Mouse (Mus musculus) heart, embryonic 13.5 days (tissue): ENCODE measurements around the gene Adamts15. TPM values are rescaled to one million over a fixed set of nuclear protein-coding genes. Genes with fewer than 3 reads are reported as not detected.

ENCODE experiments used
- ATAC-seq: fragments of 200-750 bp; cut with Nextera tagmentation; 2 replicates; pipeline ENCODE4 v1.8.0; 2017; ENCODE audit warnings: moderate TSS enrichment; ENCODE audit not compliant: insufficient number of reproducible peaks, low FRiP score, low TSS enrichment; ENCODE audit errors: extremely low read depth
- H3K27ac ChIP-seq: fragments of 300-500 bp; sonication (generic); replicated peaks from 2 replicates; pipeline ENCODE4 v1.5.1; 2015; ENCODE audit warnings: moderate library complexity, mild to moderate bottlenecking, inconsistent platforms
- H3K27me3 ChIP-seq: fragments of 300-500 bp; sonication (generic); replicated peaks from 2 replicates; pipeline ENCODE4 v1.6.1; 2015; ENCODE audit warnings: mild to moderate bottlenecking, inconsistent platforms
- H3K36me3 ChIP-seq: fragments of 300-500 bp; sonication (generic); 2 replicates; pipeline ENCODE4 v1.6.1; 2015; ENCODE audit warnings: mild to moderate bottlenecking, inconsistent platforms
- H3K4me1 ChIP-seq: fragments of 300-500 bp; sonication (generic); 2 replicates; pipeline ENCODE4 v1.6.1; 2015; ENCODE audit warnings: inconsistent platforms
- H3K4me2 ChIP-seq: fragments of 300-500 bp; sonication (generic); 2 replicates; pipeline ENCODE4 v1.6.1; 2015; ENCODE audit warnings: inconsistent platforms, mild to moderate bottlenecking, moderate library complexity
- H3K4me3 ChIP-seq: fragments of 300-500 bp; sonication (generic); 2 replicates; pipeline ENCODE4 v1.5.1; 2015; ENCODE audit warnings: moderate library complexity, mild to moderate bottlenecking, inconsistent platforms
- H3K9ac ChIP-seq: fragments of 300-500 bp; sonication (generic); 2 replicates; pipeline ENCODE4 v1.6.1; 2015; ENCODE audit warnings: inconsistent platforms, mild to moderate bottlenecking, moderate library complexity
- H3K9me3 ChIP-seq: fragments of 300-500 bp; sonication (generic); 2 replicates; pipeline ENCODE4 v1.6.1; 2016; ENCODE audit warnings: inconsistent platforms
- WGBS: fragments of 180-500 bp; shearing (Covaris S2); methylation state at CpG from one replicate; pipeline ENCODE4 v1.1.7; 2015; ENCODE audit warnings: mixed read lengths; 5-methylcytosine and 5-hydroxymethylcytosine counted together
- polyA plus RNA-seq: library from polyadenylated mRNA; unstranded; fragments of >200 nt; fragmentation: Nextera tagmentation; extraction: Ambion mirVana; gene quantifications from 2 replicates; pipeline ENCODE4 v1.2.1, GENCODE M21; 2015

Gene Adamts15
- polyA plus RNA-seq, 1 experiment from 2014 or later: 9.0 TPM

GRCm38 (mm10) chr9:30949422-30949821 lies 27.2 kb upstream of the Adamts15 start:
- Histone ChIP-seq H3K9ac (no peak overlapping the region), H3K27me3 (peaks cover 43% of the 10 kb centered on the region), H3K9me3 (no peaks in the 10 kb centered on the region), H3K4me2 (no peak overlapping the region), H3K27ac (no peak overlapping the region), H3K4me3 (no peak overlapping the region), H3K4me1 (peaks cover 49% of the 10 kb centered on the region), H3K36me3 (no peaks in the 10 kb centered on the region)
- WGBS: 58% methylated on average over 3 of the region's 3 CpGs
- ATAC-seq: no peak

- Histone ChIP-seq H3K4me3 (no peak overlapping the region), H3K9ac (no peak overlapping the region), H3K36me3 (no peaks in the 10 kb centered on the region), H3K9me3 (no peaks in the 10 kb centered on the region), H3K27me3 (peaks cover 70% of the 10 kb centered on the region), H3K4me1 (peaks cover 56% of the 10 kb centered on the region), H3K4me2 (peak overlapping the region; percentile 100; the same call in 1 of the 2 replicates), H3K27ac (no peak overlapping the region)
- no peak for ATAC-seq
- WGBS: 59% methylated on average over 1 of the region's 1 CpGs
These were observed 23.0 kb upstream of the Adamts15 start for GRCm38 (mm10) chr9:30945276-30945675.

- Histone ChIP-seq H3K36me3 (no peaks in the 10 kb centered on the region), H3K4me2 (peak overlapping the region; percentile 100), H3K4me3 (peak overlapping the region; percentile 67), H3K4me1 (peaks cover 45% of the 10 kb centered on the region), H3K27me3 (peaks cover 71% of the 10 kb centered on the region), H3K9ac (peak overlapping the region; percentile 83), H3K9me3 (no peaks in the 10 kb centered on the region), H3K27ac (no peak overlapping the region)
- ATAC-seq: no peak
- 23% methylated on average over 1 of the region's 1 CpGs for whole genome bisulfite sequencing
These were observed 22.0 kb upstream of the Adamts15 start for GRCm38 (mm10) chr9:30944234-30944633.

GRCm38 (mm10) chr9:30943341-30943740 lies 21.1 kb upstream of the Adamts15 start:
- H3K36me3 ChIP-seq: no peaks in the 10 kb centered on the region
- H3K9me3 ChIP-seq: no peaks in the 10 kb centered on the region
- peaks cover 43% of the 10 kb centered on the region for H3K4me1 ChIP-seq
- peaks cover 80% of the 10 kb centered on the region for H3K27me3 ChIP-seq
- ATAC-seq: no peak
- under 1% methylated on average over 14 of the region's 14 CpGs for WGBS
- no peak overlapping the region for H3K27ac ChIP-seq
- peak overlapping the region; percentile 67 for H3K4me3 ChIP-seq
- peak overlapping the region; percentile 83 for H3K9ac ChIP-seq
- H3K4me2 ChIP-seq: peak overlapping the region; percentile 100

GRCm38 (mm10) chr9:30942512-30943313 lies 20.5 kb upstream of the Adamts15 start, which contains the start of gene Adamts8:
Gene Adamts8 (plus strand): TSS chr9:30942562.
- H3K27me3 ChIP-seq: peaks cover 78% of the 10 kb centered on the region
- no peaks in the 10 kb centered on the region for H3K9me3 ChIP-seq
- H3K4me2 ChIP-seq: peak within 1 kb of the TSS; percentile 100
- peak within 1 kb of the TSS; percentile 67 for H3K4me3 ChIP-seq
- H3K4me1 ChIP-seq: peaks cover 43% of the 10 kb centered on the region
- peak; percentile 33; the same call in 1 of the 2 replicates for ATAC-seq
- H3K9ac ChIP-seq: peak within 1 kb of the TSS; percentile 83
- no peak within 1 kb of the TSS for H3K27ac ChIP-seq
- H3K36me3 ChIP-seq: no peaks in the 10 kb centered on the region
- WGBS: 0% methylated on average over 82 of the region's 96 CpGs

GRCm38 (mm10) chr9:30940328-30940727 lies 18.1 kb upstream of the Adamts15 start:
- Histone ChIP-seq H3K4me3 (no peak overlapping the region), H3K27me3 (peaks cover 64% of the 10 kb centered on the region), H3K36me3 (no peaks in the 10 kb centered on the region), H3K27ac (no peak overlapping the region), H3K4me1 (peaks cover 30% of the 10 kb centered on the region), H3K9me3 (no peaks in the 10 kb centered on the region), H3K4me2 (no peak overlapping the region), H3K9ac (no peak overlapping the region)
- no peak for ATAC-seq
- WGBS: 6% methylated on average over 6 of the region's 6 CpGs

- Histone ChIP-seq H3K27me3 (peaks cover 33% of the 10 kb centered on the region), H3K9me3 (no peaks in the 10 kb centered on the region), H3K36me3 (no peaks in the 10 kb centered on the region), H3K9ac (no peak overlapping the region), H3K4me1 (peaks cover 6% of the 10 kb centered on the region; the same call in 1 of the 2 replicates), H3K4me2 (peak overlapping the region; percentile 55), H3K27ac (no peak overlapping the region), H3K4me3 (no peak overlapping the region)
- ATAC-seq: no peak
- 29% methylated on average over 9 of the region's 9 CpGs for WGBS
These were observed 14.6 kb upstream of the Adamts15 start for GRCm38 (mm10) chr9:30936674-30937438.

- no peaks in the 10 kb centered on the region for H3K9me3 ChIP-seq
These were observed 12.6 kb upstream of the Adamts15 start for GRCm38 (mm10) chr9:30934827-30935226.

GRCm38 (mm10) chr9:30932346-30932745 lies 10.1 kb upstream of the Adamts15 start:
- Histone ChIP-seq H3K27me3 (0 out of 2 replicates have a peak, but pooled peaks cover 5% of the 10 kb centered on the region), H3K4me3 (no peak overlapping the region), H3K9ac (no peak overlapping the region), H3K36me3 (no peaks in the 10 kb centered on the region), H3K4me1 (0 out of 2 replicates have a peak, but pooled peaks cover 5% of the 10 kb centered on the region), H3K4me2 (no peak overlapping the region), H3K9me3 (no peaks in the 10 kb centered on the region), H3K27ac (no peak overlapping the region)
- WGBS: 70% methylated on average over 4 of the region's 4 CpGs
- no peak for ATAC-seq

More at GRCm38 (mm10) chr9:30934827-30935226, 12.6 kb upstream of the Adamts15 start:
- Histone ChIP-seq H3K9ac (no peak overlapping the region), H3K4me2 (no peak overlapping the region), H3K36me3 (no peaks in the 10 kb centered on the region), H3K27me3 (peaks cover 19% of the 10 kb centered on the region), H3K4me3 (no peak overlapping the region), H3K27ac (no peak overlapping the region), H3K4me1 (0 out of 2 replicates have a peak, but pooled peaks cover 5% of the 10 kb centered on the region)
- WGBS: 57% methylated on average over 6 of the region's 6 CpGs
- no peak for ATAC-seq

- H3K4me2 ChIP-seq: no peak overlapping the region
- no peaks in the 10 kb centered on the region for H3K4me1 ChIP-seq
- H3K36me3 ChIP-seq: no peaks in the 10 kb centered on the region
- H3K9me3 ChIP-seq: no peaks in the 10 kb centered on the region
- H3K27me3 ChIP-seq: peaks cover 3% of the 10 kb centered on the region
- WGBS: 80% methylated on average over 2 of the region's 2 CpGs
- H3K9ac ChIP-seq: no peak overlapping the region
- H3K27ac ChIP-seq: no peak overlapping the region
- no peak for ATAC-seq
- H3K4me3 ChIP-seq: no peak overlapping the region
These were observed 6.5 kb upstream of the Adamts15 start for GRCm38 (mm10) chr9:30928759-30929158.
